Mouse (Mus musculus): Measurements from ENCODE around the gene Fuca1.

GRCm38 (mm10) chr4:135925341-135925740 lies 4.8 kb downstream of the Fuca1 start:
- TF ChIP-seq USF2 (conservative IDR thresholded peaks at IDR 0.05; ENCODE audit: low read depth, low read length) = no peak
- TF ChIP-seq CTCF (conservative IDR thresholded peaks at IDR 0.05 in 1 of 2, IDR thresholded peaks at IDR 0.05 in 1 of 2; ENCODE audit: low read depth in 2 of 2, low read length in 2 of 2) = no peak
- TF ChIP-seq CHD2 (IDR thresholded peaks at IDR 0.05; ENCODE audit: low read length) = no peak

Data from CH12.LX (cell line).